Mouse (Mus musculus) gastrocnemius, postnatal 14 days (tissue): ENCODE measurements around the gene Fbll1. TPM values are rescaled to one million over a fixed set of nuclear protein-coding genes. Genes with fewer than 3 reads are reported as not detected.

ENCODE experiments used
- DNase-seq: peaks from one replicate; pipeline ENCODE4 v3.0.0; 2021; ENCODE audit warnings: mixed read lengths
- intact Hi-C: fragments of 180-260 bp; cut with DNase I; formaldehyde crosslinking; loops from one replicate; pipeline ENCODE4 v1.15.1; 2025; ENCODE audit warnings: low total_unique reads
- total RNA-seq, 2 experiments: library from RNA; stranded (reverse); gene quantifications; 2 replicates each; pipeline ENCODE4 v1.2.3; 2021

Fbll1 gene
- total RNA-seq, 2 experiments from 2014 or later: not detected

DNA sequence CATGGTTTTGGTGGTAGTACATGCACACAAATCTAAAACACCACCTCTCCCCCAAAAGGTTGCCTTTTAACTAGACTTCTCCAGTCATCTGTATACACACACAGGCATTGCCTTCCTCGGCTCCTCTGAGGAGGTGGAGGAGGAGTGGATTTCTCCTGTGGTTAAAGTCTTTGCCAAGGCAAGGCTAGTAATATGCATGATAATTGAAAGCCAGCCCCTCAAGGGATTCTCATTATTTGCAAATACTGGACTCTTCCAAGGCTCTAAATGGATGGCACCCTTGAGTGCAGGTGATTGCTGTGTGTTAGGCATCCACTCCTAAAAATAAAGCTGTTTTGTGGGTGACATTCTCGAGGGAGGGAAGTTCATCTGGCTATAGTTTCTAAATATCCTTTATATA is 10.2 kb downstream of the Fbll1 start:
- DNase-seq: no peak
- intact Hi-C loops: no loop called here

DNA sequence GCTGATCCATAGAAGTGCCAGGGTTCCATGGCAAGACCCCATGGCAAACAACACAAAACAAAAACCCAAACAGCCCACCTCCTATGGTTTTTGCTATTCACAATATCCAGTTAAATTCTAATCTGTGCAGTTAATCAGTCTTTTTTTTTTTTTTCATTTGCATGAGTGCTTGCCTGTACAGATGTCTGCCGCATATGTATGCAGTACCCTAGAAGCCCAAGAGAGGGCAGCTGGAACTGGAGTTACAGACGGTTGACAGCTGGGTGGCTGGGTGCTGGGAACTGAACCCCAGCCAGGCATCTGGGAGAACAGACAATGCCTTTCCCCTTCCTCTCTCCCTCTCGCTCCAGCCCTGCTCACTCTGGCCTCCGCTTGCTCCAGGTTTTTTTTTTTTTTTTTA is 14.1 kb downstream of the Fbll1 start:
- DNase-seq: no peak
- intact Hi-C loops: no loop called here

DNA sequence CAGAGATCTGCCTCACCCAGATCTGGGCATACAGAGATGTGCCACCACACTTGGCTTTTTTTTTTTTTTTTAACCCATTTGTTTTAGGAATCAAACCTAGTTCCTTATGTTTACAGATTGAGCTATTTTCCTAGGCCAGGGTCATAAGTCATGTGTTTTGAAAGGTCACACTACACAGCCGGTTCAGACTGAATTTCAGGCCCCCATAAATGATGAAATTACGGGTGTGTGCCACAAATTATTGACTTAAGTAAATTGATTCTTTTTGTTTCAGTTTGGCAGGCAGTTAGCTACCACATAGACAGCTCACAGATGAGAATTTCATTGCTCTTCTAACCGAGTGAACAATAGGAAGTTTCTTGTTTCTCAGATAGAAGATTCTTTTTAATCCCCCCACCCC is 14.7 kb downstream of the Fbll1 start:
- intact Hi-C loops: no loop called here
- no peak for DNase-seq

DNA sequence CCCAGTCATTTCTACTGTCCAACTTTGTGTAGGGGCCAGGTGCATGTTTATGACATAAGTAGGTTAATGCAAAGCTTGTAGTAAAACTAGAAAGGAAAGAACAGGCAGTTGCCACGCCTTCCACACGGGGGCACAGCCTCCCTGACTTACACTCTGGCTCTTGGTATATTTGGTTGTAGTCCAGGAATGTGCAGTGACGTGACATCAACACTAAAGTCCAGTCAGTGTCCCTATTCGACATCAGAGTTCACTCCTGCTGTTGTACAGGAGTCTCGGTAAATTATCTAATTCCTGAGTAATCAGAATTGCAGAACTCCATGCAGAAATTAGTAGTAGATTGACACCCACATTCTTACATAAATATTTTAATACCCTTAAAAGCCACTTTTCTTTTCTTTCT is 15.6 kb downstream of the Fbll1 start:
- intact Hi-C loops: no loop called here
- DNase-seq: no peak

DNA sequence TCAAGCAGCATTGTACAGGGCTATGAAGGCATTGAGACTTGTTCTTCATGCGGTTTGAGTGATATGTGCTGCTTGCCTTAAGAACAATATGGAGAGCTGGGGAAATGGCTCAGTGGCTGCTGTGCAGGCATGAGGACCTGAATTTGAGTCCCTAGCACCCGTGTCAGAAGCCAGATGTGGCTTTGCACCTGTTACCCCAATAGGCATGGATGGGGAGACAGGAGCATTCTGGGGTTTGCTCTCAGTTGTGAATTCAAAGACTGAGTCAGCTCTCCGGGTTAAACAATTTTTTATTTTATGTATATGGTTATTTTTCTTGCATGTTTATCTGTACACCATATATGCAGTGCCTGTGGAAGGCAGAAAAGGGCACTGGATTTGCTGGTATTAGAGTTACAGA is 16.2 kb downstream of the Fbll1 start:
- no peak for DNase-seq
- intact Hi-C loops: no loop called here

DNA sequence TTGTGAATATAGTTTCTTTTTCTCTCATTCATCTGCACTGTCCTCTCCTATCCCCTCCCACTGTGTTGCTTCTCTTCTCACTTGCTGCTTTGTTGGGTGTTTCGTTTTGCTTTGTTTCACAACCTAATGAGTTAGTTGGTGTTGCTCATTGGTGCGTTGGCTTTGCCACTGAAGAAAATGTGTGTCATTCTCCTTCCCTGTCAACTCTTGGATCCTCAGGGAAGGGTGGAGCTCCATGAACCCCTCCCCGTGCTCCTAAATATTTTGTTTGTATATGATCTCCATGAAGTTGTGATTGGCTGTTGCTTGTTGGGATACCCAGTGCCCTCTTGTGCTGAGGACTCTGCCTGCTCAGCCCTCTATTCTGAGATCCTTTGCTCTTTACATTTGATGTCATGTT is 18.3 kb downstream of the Fbll1 start:
- no peak for DNase-seq
- intact Hi-C loops: no loop called here

DNA sequence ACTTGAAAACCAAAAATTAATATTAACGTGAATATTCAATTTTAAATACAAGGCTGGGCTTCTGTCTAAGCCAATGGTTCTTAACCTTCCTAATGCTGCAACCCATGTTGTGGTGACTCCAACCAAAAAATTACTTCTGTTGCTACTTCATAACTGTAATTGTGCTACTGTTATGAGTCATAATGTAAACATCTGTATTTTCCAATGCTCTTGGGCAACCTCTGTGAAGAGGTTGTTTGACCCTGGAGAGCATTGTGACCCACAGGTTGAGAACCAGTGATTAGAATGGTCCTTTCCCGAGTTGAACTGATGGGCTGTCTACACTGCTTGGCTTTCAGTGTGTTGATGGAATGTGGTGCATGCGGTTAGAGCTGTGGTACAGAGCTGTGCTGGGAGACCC is 22.2 kb downstream of the Fbll1 start:
- DNase-seq: no peak
- intact Hi-C loops: loop anchor here (10.0 kb wide), 1 partner anchor 48 kb away; no protein-coding TSS in a partner anchor

DNA sequence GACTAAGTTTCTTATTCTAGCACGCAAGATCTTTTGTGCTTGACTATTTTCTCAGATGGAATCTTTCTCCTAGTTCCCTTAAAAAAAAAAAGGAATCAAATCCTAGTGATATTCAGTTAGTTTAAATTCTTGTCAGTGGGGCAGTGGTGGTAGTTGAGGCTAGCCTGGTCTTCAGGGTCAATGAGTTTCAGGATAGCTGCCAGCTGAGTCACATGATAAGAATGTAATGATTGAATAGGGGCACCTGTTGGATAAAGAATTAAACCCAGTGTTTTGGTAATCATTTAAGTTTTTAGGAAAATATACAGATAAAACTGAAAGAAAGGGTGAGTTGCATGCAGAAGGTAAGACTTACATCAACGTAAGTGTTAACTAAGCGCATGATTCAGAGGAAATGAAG is 23.1 kb downstream of the Fbll1 start:
- intact Hi-C loops: loop anchor here (10.0 kb wide), 1 partner anchor 49 kb away; no protein-coding TSS in a partner anchor
- DNase-seq: no peak

DNA sequence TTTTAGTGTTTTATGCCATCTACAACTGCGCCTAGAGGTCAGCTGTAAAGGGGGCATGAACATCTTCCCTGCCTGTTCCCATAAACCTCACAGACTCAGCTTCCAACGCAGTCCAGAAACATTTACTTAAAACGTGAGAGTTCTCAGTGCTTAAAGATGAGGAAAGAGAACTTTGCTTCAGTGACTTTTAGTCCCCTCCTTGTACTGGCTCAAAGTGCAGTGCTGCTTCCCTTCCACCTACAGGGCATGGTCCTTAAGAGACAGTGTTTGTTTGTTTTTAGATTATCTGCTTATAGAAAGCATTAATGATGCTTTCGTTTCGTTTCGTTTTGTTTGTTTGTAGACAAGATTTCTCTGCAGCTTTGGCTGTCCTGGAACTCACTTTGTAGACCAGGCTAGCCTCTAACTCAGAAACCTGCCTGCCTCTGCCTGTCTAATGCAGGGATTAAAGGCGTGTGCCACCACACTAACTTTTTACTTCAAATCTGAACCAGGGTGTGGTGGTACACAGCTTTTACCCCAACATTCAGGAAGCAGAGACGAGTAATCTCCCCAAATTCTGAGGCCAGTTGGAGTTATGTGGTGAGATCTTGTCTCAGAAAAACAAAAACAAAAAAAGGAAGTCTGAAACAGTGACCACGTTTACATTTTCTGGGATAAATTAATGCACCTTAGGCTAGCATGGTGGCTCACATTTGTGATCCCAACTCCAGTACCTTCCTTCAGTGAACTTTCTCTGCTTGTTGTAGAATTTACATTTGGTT is 27.8 kb downstream of the Fbll1 start:
- no peak for DNase-seq
- intact Hi-C loops: loop anchor here (10.0 kb wide), 1 partner anchor 54 kb away; no protein-coding TSS in a partner anchor

DNA sequence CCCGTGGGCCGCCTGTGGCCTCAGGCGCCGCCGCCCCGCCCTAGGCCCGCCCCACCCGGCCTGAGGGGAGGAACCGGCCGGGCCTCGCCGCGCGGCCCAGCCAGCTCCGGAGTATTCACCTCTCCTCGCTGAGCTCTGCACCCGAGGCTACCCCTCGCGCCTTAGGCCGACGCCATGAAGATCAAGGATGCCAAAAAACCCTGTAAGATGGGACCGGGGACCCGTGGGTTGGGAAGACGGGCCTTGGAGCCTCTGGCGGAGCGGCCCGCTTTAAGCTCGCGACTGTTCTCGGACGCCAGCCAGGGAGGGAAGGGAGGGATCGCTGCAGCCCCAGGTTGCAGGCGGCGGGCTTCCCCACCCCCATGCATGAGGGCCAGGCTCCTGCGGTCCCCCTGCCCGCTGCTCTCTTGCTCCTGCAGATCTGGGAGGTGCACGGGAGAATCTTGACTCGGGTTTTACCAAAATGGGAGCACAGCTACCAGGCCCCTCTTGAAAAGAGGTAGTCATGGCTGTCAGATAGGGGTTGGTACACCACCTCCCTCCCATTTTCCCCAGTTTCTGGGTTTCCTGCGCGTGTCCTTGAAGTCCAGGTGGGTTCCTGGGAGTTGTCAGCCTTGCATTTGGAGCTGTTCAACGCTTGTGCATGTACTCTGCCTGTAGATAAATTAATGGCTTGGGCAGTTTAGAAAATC is 28.8 kb downstream of the Fbll1 start:
- peak; percentile 82 for DNase-seq
- intact Hi-C loops: loop anchor here (10.0 kb wide), 1 partner anchor 55 kb away; no protein-coding TSS in a partner anchor

DNA sequence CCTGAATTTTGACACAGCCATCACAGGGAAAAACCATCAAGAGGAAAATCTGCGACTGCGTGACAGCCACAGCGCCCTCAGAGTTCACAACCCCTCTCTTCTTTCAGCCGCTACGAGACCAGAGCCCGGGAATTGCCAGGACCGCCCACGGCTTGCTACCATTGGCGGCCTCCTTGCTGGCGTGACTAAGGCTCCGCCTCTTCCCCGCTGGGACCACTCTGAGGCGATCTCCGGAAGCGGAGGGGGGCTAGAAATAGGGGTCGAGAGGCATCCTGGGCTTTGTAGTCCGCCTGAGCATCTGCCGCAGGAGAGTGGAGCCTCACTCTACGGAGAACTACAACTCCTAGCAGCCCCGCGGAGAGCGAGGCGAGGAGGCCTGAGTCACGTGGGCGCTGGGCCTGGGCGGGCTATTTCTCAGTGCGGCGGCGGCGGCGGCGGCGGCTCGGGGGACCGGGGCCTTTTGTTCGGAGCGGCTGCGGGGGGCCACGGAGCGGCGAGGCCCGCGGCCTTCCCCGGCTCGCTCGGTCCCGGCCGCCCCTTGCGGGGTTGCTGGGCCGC is 29.4 kb downstream of the Fbll1 start, which contains the start of gene Pank3:
Gene Pank3 (plus strand): TSS at position 297 of the 558 bp plus-strand sequence.
- intact Hi-C loops: no loop called here
- peak; percentile 98 for DNase-seq

DNA sequence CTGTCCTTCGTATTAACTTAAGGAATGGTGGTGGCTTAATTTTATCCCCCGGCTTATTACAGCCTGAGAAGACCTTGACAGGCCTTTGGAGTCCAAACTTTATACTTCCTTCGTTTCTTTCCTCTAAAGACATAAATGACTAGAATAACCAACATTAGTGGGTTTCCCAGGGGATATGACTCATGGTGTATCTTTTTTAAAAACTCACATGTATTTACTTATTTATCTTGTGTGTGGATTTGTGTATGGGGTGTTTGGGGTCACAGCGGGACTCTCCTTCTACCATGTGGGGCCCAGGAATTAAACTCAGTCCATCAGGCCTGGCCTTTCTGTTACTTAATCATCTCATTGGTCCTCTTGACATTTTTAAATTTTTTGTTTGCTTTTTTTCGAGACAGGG is 31.8 kb downstream of the Fbll1 start:
- intact Hi-C loops: no loop called here
- no peak for DNase-seq

DNA sequence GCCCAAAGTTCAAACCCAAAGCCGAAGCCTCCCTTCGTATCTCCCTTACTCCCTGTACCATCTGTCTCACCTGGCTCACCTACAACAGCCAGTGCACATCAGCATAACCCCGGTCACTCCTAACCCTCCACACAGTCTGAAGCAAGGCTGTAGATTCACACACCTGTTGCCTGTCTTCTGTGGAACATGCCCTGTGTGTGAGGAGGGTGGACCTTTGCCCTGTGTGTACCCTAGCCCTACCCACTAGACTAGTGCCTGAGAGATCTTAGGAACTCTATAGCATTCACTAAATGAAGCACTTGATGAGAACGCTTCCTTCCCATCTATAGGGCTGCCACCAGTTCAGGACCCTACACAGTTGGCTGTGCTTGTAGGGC is 38.1 kb downstream of the Fbll1 start:
- intact Hi-C loops: no loop called here
- no peak for DNase-seq

DNA sequence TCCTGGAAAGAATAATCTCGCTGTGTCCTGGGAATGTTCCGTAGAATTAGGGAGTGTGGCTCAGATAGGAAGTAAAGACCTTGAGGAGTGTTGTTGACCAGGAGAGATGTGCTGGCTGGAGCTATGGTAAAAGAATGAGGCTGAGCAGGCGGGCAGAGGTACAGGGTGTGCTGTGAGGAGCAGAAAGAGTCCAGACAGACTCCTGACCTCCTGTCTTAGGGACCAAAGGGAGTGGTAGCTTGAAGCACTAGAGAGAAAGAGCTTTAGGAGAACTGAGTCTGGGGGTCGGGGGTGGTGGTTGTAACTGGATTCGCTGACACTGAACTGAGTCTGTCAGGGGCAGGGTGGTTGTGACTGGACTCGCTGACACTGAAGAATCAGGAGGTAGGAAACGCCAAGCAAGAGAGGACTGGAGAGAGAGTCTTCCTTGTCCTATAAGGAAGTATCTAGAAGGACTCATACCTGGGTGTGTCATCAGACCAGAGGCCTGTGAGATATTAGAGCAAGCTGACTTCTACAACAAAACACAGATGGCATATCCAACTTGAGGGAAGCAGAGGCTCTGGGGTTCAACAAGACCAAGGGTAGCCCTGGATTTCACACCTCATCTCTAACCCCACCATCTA is 38.6 kb downstream of the Fbll1 start:
- intact Hi-C loops: no loop called here
- no peak for DNase-seq

DNA sequence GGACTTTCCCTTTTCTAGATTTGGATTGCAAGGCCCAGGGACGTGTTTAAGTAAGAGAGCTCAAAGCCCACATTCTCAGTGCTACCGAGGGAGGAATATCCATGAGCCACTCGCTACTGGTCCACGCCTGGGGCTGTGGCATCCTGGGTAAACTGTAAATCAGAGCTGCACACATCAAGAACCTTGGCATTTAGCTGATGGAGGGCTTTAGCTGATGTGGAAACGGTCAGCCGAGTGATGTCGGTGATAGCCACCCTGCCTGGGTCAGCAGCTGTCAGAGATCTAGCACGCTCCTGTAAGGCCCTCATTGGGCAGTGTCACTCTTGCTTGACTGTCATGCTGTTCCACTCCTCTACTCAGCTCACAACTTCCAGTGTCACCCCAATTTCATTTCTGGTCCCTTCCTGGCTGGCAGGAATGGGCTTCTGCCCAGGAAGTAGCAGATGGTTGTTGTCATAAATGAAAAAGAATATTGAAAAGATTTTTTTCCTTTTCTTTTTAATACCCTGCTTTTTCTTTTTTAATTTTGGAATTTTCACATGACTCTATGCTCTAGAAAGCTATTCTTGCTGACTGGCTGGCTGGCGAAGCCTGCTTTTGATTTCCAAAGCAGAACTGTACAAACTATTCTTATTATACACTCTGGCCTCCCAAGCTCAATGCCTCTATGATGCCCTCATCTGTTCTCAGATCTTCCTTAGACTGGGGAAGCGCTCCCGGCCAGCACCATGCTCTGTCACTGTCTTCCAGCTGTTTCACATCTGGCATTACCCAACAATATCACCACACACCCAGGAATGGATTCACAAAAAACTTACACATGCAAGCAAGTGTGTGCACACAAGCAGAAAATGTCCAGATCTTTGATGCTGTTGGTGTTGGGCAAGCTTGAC is 42.0 kb downstream of the Fbll1 start:
- no peak for DNase-seq
- intact Hi-C loops: no loop called here

DNA sequence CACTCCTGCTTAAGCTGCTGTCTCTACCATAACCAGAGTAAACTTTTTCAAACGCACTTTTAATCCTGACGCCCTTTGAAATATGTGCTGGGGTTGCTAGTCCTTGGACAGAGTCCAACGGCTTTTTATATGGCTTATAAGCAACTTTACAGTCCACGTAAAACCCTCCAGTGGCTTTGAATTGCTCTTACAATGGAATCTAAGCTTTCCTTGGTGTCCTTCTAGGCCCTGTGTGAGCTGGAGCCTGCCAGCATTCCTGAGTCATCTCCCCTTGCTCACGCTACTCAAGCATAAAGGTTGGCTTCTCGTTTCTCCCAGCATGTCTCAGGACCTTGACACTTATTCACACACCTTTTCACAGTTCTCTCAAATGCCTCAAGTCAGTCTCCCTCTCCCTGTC is 43.1 kb downstream of the Fbll1 start:
- no peak for DNase-seq
- intact Hi-C loops: no loop called here

DNA sequence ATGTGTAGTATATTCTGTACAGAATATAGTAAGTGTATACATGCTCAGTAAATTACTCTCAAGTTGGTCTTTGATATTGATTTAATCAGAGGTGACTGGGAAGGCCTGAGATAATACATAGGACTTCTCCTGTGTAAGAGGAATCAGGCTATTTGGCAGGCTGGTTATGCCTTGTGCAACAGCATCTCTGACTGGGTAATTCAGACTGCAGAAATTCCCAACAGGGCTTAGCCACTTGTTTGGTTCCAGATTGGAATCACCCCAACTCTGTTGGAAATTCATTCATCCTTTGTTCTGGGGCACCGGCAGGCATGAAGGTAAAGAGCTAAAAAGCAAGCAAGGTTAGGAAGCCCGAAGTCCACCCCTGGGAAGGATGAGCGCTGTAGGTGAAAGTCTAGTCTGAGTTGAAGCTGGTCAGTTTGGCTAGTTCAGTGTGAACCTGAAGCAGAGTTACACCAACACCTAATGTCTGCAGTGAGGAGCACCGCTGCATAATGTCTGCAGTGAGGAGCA is 43.7 kb downstream of the Fbll1 start:
- no peak for DNase-seq
- intact Hi-C loops: no loop called here

DNA sequence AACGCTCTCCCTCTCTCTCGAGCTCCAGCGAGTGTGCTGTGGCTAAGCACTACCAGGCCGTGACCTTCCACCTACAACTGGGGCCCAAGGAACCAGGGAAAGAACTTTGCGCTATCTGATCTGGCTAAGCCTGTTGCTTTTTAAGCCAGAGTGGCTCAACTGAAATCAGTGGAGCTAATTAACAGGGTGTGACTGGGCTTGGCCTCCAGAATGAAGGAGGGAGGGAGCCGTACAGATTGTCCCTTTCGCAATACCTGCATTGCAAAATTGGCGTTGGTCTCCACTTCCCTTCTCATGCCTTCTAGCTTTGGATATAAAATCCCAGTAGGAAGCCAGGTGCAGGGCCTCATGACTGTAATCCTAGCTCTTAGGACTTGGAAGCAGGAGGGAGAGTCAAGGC is 48.1 kb downstream of the Fbll1 start:
- peak; percentile 34 for DNase-seq
- intact Hi-C loops: no loop called here
